Mouse (Mus musculus): ENCODE data around the gene Hist1h3d.
"Not testable (repeated sequence)": the region's sequence is repeated elsewhere in the genome, so short reads cannot be mapped to it uniquely, and the experiment has no call there.

Gene Hist1h3d

DNA sequence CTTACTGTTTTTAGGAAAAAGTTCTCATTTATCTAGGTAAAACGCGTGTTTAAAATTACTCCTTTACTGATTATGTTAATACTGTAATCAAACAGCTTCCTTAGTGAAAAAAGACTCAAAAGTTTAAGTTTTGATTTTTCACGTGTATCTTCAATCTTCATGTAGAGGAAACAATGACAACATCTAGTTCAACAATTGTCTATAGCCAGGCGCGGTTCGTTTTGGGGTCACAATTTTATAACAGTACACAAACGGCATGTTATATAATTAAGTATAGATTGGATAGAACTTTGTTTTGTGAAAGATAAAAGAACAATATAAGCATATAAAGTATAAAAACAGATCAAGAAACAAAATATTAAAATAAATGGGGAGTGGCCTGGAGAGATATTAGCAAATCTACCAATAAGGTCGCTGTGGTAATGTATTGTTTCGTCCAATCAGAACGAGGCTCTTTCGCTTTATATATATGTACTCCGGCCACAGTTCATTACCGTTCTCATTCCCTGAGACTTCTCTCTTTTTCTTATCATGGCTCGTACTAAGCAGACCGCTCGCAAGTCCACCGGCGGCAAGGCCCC is at the start of gene Hist1h3d:
Hist1h3d (plus strand) TSS at position 493 of the 581 bp plus-strand sequence.
- DNase-seq (ENCODE audit: low spot score): no peak

DNA sequence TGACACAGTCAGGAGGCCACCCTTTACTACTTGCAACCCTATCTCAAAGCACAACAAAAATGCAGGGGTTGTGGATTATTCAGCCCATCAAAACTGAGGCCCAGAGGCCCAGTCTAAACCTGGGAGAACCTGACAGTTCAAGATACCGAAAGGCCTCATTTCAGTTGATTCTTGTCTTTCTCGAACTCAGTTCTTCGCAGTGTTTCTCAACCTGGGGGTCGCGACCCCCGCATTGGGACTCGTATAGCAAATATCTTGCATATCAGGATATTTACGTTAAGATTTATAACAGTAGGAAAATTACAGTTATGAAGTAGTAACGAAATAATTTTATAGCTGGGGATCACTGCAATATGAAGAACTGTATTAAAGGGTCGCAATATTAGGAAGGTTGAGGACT is 49.7 kb upstream of the Hist1h3d start:
- DNase-seq (ENCODE audit: low spot score): no peak

DNA sequence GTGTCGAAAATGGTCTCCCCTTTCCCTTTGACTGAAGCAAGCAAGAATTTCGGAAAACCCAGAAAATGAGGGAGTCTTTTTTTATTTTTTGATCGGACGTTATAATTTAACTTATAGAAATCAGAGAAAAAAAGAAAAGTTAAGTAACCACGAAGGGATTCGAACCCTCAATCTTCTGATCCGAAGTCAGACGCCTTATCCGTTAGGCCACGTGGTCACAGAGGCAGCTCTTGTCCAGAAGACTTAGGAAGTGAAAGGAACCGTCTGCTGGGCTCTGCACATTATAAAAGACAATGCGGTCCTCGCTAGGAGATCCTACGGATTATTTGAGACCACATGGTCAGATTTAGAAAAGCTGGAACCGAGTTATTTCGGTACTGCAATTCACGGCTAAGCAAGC is 49.3 kb upstream of the Hist1h3d start:
- DNase-seq (ENCODE audit: low spot score): peak; percentile 70

DNA sequence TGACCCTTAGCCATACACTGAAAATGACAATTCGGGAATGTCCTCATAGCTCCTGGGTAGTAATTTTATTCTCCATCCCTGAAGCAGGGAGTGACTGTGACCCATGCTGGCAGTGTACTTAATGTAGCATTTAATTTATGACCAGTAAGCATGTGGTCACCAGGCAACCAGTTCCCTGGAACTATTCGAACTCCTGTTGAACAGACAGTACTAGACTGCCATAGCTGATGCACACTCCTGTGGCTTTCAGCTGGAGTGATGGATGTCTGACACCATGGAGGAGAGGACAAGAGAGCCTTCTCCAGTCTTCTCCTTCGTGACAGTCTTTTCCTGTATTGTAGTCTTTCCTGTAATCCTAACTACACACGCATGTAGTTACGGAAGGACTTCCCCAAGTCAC is 46.6 kb upstream of the Hist1h3d start:
- no peak for DNase-seq (ENCODE audit: low spot score)

DNA sequence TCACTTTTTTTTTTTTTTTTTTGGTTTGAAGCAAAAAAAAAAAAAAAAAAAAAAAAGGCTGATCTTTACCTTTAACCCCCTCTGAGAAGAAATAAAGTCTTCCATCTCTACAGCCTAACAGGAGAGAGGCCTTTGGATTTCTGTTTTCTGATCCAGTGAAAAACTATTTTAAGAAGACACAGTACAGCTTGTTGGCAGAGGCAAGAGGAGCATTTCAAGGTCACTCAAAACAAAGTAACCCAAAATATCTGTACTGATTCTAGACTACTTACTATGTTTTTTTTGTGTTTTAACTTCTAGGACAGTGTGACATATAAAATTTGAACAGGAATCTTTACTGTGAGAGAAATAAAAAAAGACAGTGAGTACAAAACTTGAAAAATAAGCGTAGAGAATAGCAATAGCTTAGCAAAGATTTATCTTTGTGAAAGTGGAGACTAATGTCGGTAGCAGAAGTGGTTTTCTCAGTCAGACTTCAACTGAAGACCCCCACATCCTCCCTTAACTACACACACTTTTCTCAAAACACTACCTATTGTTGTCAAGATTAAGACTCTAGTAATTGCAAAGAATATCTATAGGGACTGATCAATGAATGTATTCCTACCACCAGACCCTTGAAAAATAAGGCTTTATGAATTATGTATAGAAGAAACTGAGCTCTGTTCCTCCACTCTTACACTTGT is 45.9 kb upstream of the Hist1h3d start:
- DNase-seq (ENCODE audit: low spot score): no peak

DNA sequence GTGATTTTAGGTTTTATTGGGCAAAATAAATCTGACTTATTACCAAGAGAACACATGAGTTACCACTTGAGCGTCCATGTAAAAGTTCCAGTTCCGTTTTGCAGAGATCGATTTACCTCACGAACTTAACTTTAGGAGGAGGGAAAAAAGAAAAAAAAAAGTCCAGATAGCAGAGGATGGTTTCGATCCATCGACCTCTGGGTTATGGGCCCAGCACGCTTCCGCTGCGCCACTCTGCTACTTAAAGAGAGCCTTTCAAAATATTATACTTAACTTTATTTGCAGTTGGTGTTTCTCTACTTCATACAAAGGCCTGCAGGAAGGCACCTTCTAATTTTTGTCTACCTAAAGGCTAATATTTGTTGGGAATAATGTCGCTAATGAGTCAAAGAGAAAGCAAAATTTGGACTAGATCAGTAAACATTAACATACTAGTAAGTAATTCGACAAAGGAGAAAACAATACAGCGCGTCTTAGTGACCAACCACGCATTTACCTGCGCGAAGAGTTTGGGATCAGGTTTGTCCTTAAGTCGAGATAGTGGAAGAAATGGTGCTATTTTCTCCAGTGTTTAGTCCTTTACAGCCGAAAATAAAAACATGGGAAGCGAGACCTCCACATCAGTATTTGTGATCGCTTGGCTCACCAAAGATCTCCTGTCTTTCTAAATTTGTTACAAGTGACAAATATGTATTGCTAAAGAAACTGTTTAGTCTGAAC is 45.2 kb upstream of the Hist1h3d start:
- no peak for DNase-seq (ENCODE audit: low spot score)

DNA sequence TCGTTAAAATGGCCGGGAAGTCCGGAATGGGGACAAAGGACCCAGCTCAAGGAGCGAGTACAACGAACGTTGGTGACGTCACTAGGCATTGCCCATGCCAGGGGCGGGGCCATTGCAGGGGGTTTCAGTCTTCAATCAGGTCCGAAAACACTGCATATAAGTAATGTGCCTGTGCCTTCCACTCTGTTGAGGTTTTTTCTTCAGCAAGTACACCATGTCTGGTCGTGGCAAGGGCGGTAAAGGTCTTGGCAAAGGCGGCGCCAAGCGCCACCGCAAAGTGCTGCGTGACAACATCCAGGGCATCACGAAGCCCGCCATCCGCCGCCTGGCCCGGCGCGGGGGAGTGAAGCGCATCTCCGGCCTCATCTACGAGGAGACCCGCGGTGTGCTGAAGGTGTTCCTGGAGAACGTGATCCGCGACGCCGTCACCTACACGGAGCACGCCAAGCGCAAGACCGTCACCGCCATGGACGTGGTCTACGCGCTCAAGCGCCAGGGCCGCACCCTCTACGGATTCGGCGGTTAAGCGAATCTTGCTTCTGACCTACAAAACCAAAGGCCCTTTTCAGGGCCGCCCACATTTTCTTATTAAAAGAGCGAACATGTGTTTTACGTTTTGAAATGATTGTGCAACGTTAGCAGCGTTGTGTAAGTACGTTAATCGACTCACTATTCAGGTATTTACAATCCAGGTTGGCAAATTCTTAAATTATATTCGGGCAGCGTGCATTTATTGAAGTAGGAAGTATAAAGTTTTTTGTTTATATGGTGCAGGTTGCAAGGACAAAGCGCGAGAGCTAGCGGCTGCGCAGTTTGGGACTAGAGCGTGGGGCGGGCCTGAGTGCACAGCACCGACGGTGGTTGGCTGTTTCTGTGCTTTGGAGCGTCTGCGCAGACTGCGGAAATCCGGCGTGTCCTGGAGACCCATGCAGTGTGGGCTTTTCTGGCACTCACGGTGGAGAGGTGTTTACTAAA is 44.4 kb upstream of the Hist1h3d start, which contains the start of gene Hist1h4h:
Hist1h4h (plus strand) TSS at position 150 of the 975 bp plus-strand sequence.
- peak; percentile 77 for DNase-seq (ENCODE audit: low spot score)

DNA sequence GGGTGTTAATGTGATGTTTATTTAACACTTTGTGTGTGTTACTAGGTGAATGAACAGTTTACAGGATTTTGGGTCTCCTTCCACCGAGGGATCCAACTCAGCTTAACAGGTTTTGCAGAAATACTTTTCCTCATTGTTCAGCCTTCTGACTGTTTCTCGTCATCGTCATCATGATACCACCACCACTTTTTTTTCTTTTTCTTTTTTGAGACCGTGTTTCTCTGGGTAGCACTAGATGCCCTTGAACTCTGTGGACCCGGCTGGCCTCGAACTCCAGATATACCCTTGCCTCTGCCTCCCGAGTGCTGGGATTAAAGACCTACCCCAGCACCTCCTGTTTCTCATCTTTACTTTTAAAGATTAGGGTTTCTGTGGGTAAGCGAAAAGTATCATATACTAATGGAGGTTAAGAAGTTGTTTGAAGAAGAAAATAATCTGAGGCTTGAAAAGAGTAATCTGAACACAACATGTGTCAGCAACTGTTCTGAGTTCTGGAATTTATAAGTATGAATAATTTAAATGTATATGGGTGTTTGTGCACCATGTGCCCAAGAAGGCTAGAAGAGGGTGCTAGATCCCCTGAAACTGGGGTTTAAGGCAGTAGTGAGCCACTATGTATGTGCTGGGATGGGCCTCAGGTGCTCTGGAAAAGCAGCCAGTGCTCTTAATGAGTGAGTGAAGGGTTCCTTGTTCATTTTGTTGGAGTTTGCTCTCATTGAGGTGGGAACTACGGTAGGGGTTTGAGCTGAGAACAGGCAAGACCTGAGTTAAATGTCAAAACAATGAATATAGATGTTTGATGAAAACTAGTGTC is 43.1 kb upstream of the Hist1h3d start:
- no peak for DNase-seq (ENCODE audit: low spot score)

DNA sequence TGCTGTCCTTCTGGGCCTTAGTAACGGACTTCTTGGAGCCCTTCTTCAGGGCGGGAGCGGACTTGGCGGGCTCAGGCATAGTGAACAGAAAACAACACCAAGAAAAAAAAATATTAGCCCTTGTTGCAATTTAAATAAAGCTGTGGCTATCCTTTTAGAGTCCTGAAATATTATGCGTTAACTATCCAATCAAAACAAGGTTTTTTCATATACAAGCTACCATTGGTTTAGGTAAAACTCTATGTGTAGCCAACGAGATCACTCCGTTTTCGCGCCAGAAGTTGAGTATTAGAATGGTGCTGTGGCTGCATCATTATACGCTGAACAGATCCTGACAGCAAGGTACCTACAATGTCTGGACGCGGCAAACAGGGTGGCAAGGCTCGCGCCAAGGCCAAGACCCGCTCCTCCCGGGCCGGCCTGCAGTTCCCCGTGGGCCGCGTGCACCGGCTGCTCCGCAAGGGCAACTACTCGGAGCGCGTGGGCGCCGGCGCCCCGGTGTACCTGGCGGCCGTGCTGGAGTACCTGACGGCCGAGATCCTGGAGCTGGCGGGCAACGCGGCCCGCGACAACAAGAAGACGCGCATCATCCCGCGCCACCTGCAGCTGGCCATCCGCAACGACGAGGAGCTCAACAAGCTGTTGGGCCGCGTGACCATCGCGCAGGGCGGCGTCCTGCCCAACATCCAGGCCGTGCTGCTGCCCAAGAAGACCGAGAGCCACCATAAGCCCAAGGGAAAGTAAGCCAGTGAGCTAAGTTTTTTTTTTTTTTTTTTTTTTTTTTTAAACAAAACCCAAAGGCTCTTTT is 41.8 kb upstream of the Hist1h3d start, which contains the start of gene Hist1h2af:
Hist1h2af (plus strand) TSS at position 347 of the 808 bp plus-strand sequence.
- DNase-seq (ENCODE audit: low spot score): not testable (repeated sequence)

DNA sequence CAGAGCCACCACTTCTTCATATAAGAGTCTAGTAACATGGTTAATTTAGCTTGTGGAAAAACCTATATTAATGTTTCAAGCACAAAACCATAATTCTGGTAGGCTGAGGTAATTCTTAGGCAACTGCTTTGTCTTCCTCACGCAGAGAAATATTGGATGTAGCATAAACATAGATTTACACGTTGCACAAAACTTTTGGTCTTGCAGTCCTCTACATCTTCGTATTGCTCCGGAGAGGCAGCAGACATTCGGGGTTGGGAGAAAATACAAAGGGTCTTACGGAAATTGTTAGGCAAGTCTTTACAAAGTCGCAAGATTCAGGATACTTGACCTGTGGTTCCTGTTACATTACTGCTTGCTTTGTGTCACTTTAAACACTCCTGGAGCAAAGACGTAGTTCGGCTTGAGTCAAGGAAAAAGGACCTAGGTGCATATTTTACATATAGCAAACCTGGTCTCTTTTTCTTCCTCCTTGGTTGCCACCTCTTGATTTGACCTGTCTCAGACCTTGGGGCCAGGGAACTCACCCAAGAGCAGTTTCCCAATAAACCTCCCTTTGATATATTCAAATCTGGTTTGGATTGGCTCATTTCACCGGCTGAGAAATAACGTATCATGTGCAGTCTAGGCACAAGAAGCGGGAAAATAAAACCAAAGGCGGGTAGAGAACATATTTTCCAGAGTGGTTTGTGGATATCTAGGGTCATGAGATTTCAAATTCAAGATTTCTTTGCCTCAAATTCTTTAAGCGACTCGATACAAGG is 41.0 kb upstream of the Hist1h3d start:
- DNase-seq (ENCODE audit: low spot score): no peak

DNA sequence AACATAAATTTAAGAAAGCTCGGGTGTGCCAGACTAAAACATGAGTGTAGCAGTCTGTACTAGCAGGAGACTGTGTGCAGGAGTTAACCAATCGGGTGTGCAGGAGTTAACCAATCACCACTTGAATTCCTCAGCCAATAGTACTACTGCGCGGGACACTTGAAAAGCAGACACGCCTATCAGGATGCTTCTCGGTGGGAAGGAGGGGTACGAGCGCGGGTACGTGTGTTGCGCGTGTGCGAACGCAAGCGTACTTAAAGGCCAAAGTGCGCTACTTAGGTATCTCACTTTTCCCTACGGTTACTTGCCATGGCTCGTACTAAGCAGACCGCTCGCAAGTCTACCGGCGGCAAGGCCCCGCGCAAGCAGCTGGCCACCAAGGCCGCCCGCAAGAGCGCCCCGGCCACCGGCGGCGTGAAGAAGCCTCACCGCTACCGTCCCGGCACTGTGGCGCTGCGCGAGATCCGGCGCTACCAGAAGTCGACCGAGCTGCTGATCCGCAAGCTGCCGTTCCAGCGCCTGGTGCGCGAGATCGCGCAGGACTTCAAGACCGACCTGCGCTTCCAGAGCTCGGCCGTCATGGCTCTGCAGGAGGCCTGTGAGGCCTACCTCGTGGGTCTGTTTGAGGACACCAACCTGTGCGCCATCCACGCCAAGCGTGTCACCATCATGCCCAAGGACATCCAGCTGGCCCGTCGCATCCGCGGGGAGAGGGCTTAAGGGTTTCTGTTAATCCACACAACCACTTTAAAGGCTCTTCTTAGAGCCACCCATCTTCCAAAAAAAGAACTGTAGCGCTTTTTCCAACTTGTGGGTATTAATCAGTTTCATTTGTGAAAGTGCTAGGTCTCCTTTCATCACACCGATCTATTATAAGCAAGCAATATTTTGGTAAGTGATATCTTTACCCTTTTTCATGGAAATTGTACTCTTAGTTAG is 40.2 kb upstream of the Hist1h3d start, which contains the start of gene Hist1h3g:
Hist1h3g (plus strand) TSS at position 286 of the 939 bp plus-strand sequence.
- DNase-seq (ENCODE audit: low spot score): not testable (repeated sequence)

DNA sequence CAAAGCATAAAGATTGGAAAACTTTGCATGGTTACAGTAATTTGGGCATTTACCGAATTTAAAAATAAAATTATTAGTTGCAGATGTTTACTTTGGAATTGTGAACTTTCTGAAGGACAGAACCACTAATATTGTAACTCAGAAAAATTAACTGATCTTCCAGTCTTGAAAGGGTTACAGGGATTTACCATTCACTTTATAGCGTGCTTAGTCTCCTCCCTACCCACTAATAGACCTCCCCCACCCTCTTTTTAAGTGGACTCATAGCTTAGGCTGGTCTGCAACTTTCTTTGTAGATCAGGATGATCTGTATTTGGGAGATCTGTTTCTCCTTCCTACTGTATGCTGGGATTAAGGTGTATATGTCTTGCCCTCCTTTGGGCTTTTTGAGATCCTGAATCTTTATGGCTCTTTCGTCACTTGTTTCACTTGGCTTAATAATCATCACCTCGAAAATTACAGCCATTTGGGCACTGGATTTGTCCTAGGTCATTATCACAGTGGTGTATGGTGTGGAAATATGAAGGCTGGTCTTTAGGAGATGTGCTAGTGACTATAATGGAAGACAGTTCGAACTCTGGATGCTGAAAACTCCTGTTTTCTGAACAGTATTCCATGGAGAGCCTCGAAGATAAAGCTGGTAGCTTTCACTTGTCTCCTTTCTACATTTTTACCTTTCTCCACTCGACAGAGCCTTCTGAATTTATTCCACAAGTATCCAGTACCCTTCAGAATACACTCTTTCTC is 39.3 kb upstream of the Hist1h3d start:
- DNase-seq (ENCODE audit: low spot score): no peak

DNA sequence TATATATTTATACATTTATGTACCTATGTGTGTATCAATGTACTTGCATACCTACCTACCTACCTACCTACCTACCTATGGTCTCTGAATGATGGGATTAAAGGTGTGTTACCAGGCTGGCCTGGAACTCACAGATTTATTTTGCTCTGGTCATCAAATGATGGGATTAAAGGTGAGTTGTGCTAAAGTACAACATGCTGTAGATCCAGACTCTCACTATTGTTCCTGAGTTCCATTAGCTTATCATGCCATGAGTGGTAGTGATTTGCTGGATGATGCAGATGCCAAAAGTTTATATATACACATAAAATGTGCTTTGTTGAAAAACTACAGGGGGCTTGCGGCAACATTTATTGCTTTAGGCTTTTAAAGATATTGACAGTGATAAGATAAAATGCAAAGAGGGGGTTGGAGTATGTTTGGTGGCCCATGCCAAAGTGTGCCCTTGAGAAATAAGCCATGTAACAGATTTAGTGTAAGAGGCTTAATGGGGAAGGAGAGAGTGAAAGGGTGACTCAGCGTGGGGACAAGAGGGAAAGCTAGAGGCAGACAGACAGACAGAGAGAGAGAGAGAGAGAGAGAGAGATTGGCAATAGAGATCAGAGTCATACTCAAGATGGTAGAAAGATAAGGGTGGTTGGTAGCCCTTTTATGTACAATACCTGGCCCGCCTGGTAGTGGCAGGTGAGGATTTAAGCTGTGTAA is 38.4 kb upstream of the Hist1h3d start:
- no peak for DNase-seq (ENCODE audit: low spot score)

DNA sequence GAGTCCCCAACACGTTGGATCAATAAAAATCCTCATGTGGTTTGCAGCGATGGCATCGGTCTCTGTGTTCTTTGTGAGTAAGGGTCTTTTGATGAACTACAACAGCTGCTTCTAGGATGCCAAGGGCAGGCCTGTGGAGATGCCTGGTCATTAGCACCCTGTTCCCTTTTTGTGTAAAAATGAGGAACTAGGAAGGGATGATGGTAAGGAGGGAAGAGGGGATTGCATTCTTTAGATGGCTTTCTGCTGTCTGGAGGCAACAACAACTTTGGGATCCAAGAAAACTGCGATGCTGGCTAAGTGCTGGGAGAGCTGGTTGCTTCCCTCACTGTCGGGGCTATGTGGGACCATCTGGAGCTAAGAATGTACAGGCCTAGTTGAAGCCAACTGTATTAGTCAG is 37.3 kb upstream of the Hist1h3d start:
- DNase-seq (ENCODE audit: low spot score): no peak

DNA sequence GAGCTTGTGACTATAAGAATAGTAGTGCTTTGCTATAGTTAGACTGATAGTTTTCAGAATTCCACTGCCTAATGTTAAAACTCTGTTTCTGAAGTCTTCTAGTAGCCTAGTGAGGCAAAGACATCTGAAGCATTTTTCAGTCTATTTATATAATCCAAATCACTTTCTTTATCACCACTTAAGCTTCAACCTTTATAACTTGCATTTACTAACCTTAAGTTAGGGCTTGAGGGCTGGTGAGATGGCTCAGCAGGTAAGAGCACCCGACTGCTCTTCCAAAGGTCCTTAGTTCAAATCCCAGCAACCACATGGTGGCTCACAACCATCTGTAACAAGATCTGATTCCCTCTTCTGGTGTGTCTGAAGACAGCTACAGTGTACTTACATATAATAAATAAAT is 35.7 kb upstream of the Hist1h3d start:
- DNase-seq (ENCODE audit: low spot score): not testable (repeated sequence)

DNA sequence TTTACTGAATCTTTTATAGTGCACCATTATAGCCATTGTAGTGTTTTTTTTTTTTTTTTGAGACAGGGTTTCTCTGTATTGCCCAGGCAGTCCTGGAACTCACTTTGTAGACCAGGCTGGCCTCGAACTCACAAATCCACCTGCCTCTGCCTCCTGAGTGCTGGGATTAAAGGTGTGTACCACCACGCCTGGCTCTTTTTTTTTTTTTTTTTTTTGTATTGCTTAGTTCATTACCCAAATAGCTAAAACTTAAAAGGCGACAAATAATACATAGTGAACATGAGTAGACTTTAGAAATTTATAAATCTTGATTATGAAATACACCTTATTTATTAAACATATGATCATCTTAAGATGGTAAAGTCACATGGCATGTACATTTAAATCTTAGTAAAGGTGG is 34.1 kb upstream of the Hist1h3d start:
- no peak for DNase-seq (ENCODE audit: low spot score)

Measured in urinary bladder, postnatal 10 days (tissue).